Mouse (Mus musculus) ES-Bruce4 (cell line): ENCODE data around the gene Il10.

Source experiments
- CTCF ChIP-seq: IDR thresholded peaks from one replicate; pipeline ENCODE4 v1.8.1; 2011; ENCODE audit warnings: low read depth, low read length
- EP300 ChIP-seq: IDR thresholded peaks from 2 replicates; pipeline ENCODE4 v1.6.1; 2011; ENCODE audit warnings: low read depth, low read length; ENCODE audit not compliant: insufficient read depth
- POLR2A ChIP-seq: IDR thresholded peaks from one replicate; pipeline ENCODE4 v1.8.1; 2011; ENCODE audit warnings: low read length; ENCODE audit not compliant: insufficient read depth

DNA sequence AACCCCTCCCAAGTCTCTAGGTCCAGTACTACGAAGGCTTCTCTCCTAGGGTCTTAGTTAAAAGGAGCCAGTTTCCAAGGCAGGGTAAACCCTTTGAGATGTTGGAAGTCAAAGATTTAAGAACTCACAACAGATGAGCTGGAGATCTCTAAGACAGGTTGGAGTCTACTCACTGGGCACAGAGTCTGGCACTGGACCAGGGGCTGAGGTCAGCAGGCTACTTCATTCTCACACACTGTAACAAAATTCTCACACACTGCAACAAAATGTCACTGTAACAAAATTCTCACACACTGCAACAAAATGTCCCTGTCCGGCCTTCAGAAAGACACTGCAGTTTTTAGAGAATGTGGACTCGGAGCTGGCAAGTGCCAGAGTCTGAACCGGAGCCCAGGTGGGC lies 24.0 kb downstream of the Il10 start:
- TF ChIP-seq CTCF (no peak), EP300 (no peak), POLR2A (no peak)
